Mouse (Mus musculus) brain, embryonic 14.5 days (tissue): Measurements from ENCODE around the gene S1pr3.

ENCODE experiments used
- CTCF ChIP-seq: fragments of 200-500 bp; IDR thresholded peaks from 2 replicates; pipeline ENCODE4 v1.5.1; 2012; ENCODE audit warnings: inconsistent platforms, mild to moderate bottlenecking, moderate library complexity, borderline replicate concordance; ENCODE audit not compliant: insufficient read depth, insufficient read length; ENCODE audit errors: extremely low read depth
- POLR2A ChIP-seq: fragments of 200-500 bp; IDR thresholded peaks from 2 replicates; pipeline ENCODE4 v1.6.1; 2012; ENCODE audit warnings: mild to moderate bottlenecking, inconsistent platforms, borderline replicate concordance; ENCODE audit not compliant: poor library complexity, insufficient read depth, insufficient read length, severe bottlenecking; ENCODE audit errors: extremely low read depth

DNA sequence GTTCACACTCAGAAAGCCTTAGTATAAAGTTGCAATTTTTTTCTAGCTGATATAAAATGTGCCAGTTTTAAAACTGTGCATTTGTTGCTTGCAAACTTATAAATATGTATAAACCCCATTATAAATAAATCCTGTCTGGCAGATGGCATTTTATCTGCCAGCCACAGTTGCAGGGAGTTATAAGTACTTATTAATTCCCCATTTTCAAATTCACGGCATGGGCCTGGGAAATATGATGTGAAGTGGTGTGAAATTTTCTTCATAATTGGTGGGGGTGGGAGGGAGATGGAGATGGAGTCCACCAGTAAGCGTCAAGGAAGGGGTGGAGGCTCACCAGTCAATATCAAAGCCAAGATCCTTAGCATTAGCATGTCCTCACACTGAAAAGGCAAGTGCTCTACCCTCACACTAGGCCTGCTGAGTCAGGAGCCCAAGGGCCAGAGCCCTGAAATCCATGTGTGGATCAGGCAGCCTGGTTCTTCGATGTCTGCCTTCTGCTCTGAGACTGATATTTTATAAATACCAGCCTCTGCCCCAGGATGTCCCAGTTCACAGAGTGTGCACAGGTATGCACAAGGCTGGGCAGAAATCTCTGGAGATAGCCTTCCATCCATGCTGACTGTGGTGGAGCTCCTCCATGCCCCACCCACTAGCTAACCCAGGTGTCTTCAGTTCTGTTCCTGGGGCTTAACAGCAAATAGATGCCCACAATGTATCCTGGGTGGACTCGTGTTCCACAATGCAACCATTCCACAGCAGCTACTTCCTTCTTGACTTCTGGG lies 17.4 kb downstream of the S1pr3 start:
- TF ChIP-seq POLR2A (no peak), CTCF (no peak)
